Mouse (Mus musculus): ENCODE measurements around the gene Eml4. TPM values are rescaled to one million over a fixed set of nuclear protein-coding genes. Genes with fewer than 3 reads are reported as not detected.

The Eml4 gene
- polyA plus RNA-seq, 1 experiment from 2014 or later: 47.1 TPM

Other genes starting within 250 kb of the Eml4 start
- gene Pkdcc, start 135.6 kb upstream of the Eml4 start, polyA plus RNA-seq (2014; fragmentation: Nextera tagmentation; extraction: Ambion mirVana): 9.6 and 10.8 TPM in 2 replicates
- gene Cox7a2l, start 166.4 kb downstream of the Eml4 start, polyA plus RNA-seq (2014; fragmentation: Nextera tagmentation; extraction: Ambion mirVana): 165 and 179 TPM in 2 replicates